Mouse (Mus musculus) neural tube, embryonic 12.5 days (tissue): ENCODE measurements at regions not wholly inside any gene's neighbourhood (a gene's known extent, or its start where the extent isn't known, plus 50 kb on each side); places are given as distances from the start of the nearest gene placed in this dataset.

ENCODE experiments used
- ATAC-seq: fragments of 200-750 bp; cut with Nextera tagmentation; 2 replicates; pipeline ENCODE4 v1.8.0; 2017; ENCODE audit warnings: low read depth, mild to moderate bottlenecking, moderate TSS enrichment, moderate library complexity; ENCODE audit not compliant: low FRiP score
- H3K27ac ChIP-seq: fragments of 300-500 bp; sonication (generic); 2 replicates; pipeline ENCODE4 v1.5.1; 2016
- H3K27me3 ChIP-seq: fragments of 300-500 bp; sonication (generic); replicated peaks from 2 replicates; pipeline ENCODE4 v1.6.1; 2016; ENCODE audit warnings: mild to moderate bottlenecking
- H3K36me3 ChIP-seq: fragments of 300-500 bp; sonication (generic); 2 replicates; pipeline ENCODE4 v1.6.1; 2016; ENCODE audit warnings: mild to moderate bottlenecking
- H3K4me1 ChIP-seq: fragments of 300-500 bp; sonication (generic); 2 replicates; pipeline ENCODE4 v1.6.1; 2016
- H3K4me2 ChIP-seq: fragments of 300-500 bp; sonication (generic); replicated peaks from 2 replicates; pipeline ENCODE4 v1.6.1; 2016; ENCODE audit warnings: mild to moderate bottlenecking
- H3K4me3 ChIP-seq: fragments of 300-500 bp; sonication (generic); 2 replicates; pipeline ENCODE4 v1.5.1; 2016
- H3K9ac ChIP-seq: fragments of 300-500 bp; sonication (generic); 2 replicates; pipeline ENCODE4 v1.6.1; 2016; ENCODE audit warnings: mild to moderate bottlenecking
- H3K9me3 ChIP-seq: fragments of 300-500 bp; sonication (generic); 2 replicates; pipeline ENCODE4 v1.6.1; 2016; ENCODE audit warnings: mild to moderate bottlenecking
- WGBS: fragments of 180-500 bp; shearing (Covaris S2); methylation state at CpG from one replicate; pipeline ENCODE4 v1.1.7; 2016; 5-methylcytosine and 5-hydroxymethylcytosine counted together

DNA sequence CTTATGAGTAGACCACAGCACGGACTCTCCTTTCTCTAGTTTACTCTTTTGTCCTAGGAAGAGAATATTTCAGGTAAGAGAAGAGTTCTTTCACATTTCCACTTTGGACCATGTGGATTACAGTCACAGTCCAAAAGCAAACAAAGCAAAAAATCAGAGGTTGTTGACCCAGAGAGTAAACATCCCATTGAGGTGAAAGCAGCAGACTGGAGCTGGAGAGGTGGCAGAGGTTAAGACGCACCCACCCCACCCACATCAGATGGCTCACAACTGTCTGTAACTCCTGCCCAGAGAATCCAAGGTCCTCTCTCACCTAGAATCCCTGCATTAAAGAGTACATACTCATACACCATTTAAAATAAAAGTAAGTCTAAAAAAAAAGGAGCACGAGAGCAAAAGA, 241.7 kb downstream of the Rnf152 start:
- Histone ChIP-seq H3K27ac (no peak overlapping the region), H3K4me3 (no peak overlapping the region), H3K27me3 (no peaks in the 10 kb centered on the region), H3K4me1 (no peaks in the 10 kb centered on the region), H3K4me2 (no peak overlapping the region), H3K9ac (no peak overlapping the region), H3K9me3 (no peaks in the 10 kb centered on the region), H3K36me3 (no peaks in the 10 kb centered on the region)
- WGBS, result 92% methylated on average over 3 of the region's 3 CpGs
- no peak for ATAC-seq

DNA sequence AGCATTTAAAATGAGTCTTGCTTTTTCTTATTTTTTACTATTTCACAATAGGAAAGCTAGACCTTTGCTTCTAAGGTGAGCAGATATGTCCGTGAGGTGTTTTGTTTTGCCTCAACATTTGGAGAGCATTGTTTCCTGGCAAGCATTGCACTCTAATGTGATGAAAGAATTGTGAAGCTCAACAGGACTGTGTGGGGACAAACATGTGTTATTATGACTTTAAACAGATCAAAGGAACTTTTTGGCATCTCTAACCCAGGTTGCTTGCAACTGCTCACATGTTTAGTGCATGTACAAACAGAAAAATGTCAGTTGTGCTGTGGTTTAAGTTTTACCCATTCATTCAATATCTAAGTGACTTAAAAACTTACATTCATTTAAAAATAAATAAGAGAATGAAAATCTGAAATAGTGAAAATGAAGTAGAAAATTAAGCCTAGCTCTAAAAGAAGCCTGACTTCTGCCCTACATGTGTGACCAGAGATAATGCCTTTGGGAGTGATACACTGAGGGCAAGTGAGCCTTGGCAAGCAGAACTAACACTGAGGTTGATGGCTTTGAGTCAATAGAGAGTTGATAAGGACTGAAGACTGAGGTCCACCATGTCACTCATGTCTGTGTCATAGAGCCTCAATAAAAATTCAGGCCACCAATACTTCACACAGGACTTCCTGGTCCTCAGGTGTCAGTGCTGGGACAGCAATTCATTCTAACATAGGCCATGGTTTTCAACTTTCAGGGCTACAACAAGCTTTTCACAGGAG, 243.6 kb downstream of the Rnf152 start:
- ATAC-seq, result no peak
- Histone ChIP-seq H3K27ac (no peak overlapping the region), H3K4me3 (no peak overlapping the region), H3K27me3 (no peaks in the 10 kb centered on the region), H3K4me2 (no peak overlapping the region), H3K36me3 (no peaks in the 10 kb centered on the region), H3K9me3 (no peaks in the 10 kb centered on the region), H3K4me1 (no peaks in the 10 kb centered on the region), H3K9ac (no peak overlapping the region)
- WGBS, result 87% methylated on average over 1 of the region's 1 CpGs

DNA sequence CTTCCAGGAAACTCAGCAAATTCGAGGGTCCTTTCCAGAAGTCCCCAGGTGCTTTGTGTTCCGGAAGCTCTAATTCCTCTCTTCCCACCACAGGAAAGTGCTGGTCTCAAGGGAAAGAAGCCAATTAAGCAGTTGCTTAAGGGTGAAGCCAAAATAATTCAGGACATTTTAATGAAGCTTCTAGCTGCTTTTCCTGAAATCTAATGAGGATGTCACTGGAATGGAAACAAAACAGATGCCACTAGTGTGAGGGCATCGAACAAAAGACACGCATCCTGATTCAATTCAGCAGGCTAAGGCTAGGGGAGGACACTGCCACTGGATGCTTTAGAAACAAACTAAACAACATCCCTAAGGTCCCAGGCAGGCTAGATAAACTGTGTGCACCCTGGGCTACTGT, 245.3 kb downstream of the Rnf152 start:
- Histone ChIP-seq H3K36me3 (no peaks in the 10 kb centered on the region), H3K4me3 (no peak overlapping the region), H3K4me1 (no peaks in the 10 kb centered on the region), H3K27ac (no peak overlapping the region), H3K9ac (no peak overlapping the region), H3K4me2 (no peak overlapping the region), H3K9me3 (no peaks in the 10 kb centered on the region), H3K27me3 (no peaks in the 10 kb centered on the region)
- WGBS, result 58% methylated on average over 4 of the region's 4 CpGs
- no peak for ATAC-seq

DNA sequence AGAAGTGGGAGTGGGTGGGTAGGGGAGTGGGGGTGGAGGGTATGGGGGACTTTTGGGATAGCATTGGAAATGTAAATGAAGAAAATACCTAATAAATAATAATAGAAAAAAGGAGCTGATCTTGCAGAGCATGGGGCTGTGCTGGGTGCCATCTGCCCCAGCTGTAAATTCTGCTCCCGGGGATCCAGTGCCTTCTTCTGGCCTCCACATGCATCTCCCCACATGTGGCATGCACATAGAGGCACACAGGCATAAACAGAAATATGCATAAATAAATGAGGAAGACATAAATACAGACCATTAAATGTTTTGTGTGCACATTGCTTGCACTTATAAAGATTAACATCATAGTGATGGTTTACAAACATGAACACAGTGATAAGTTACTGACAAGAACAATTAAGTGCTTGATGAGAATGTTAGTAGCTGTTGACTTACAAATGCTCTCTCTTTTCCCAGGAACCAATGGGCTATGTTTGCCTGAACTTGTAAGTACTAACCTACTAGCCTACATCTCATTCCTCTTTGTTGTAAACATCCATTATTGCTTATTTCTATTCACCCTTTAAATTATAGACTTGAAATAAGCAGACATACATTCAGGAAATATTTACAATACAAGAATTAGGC, 245.8 kb downstream of the Rnf152 start:
- no peak overlapping the region for H3K4me2 ChIP-seq
- H3K27ac ChIP-seq, result no peak overlapping the region
- no peaks in the 10 kb centered on the region for H3K36me3 ChIP-seq
- H3K9me3 ChIP-seq, result no peaks in the 10 kb centered on the region
- WGBS, result 90% methylated on average over 1 of the region's 1 CpGs
- no peak overlapping the region for H3K4me3 ChIP-seq
- no peak for ATAC-seq
- no peaks in the 10 kb centered on the region for H3K4me1 ChIP-seq
- H3K27me3 ChIP-seq, result no peaks in the 10 kb centered on the region
- H3K9ac ChIP-seq, result no peak overlapping the region

DNA sequence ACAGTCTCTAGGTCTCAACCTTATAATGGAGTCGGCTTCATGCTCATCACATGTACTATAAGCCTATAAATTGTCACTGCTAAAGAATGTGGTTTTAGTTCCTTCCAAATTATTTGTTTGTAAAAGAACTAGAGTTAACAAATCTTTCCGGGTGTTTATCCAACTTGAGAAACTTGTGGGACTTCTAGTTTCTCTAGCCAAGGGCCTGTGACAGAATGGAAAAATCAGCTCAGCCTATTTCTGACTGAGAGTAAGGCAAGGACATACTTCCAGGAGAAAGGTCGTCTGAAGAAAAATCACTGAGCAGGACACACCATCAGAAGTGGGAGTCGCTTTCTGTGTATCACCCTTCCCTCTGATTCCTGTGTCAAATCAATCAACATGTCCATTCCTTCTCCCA, 248.7 kb downstream of the Rnf152 start:
- Histone ChIP-seq H3K4me2 (no peak overlapping the region), H3K9ac (no peak overlapping the region), H3K4me3 (no peak overlapping the region), H3K9me3 (no peaks in the 10 kb centered on the region), H3K36me3 (no peaks in the 10 kb centered on the region), H3K27ac (no peak overlapping the region), H3K27me3 (no peaks in the 10 kb centered on the region; the same call in 1 of the 2 replicates), H3K4me1 (no peaks in the 10 kb centered on the region)
- ATAC-seq, result no peak
- WGBS, result 80% methylated on average over 4 of the region's 4 CpGs

DNA sequence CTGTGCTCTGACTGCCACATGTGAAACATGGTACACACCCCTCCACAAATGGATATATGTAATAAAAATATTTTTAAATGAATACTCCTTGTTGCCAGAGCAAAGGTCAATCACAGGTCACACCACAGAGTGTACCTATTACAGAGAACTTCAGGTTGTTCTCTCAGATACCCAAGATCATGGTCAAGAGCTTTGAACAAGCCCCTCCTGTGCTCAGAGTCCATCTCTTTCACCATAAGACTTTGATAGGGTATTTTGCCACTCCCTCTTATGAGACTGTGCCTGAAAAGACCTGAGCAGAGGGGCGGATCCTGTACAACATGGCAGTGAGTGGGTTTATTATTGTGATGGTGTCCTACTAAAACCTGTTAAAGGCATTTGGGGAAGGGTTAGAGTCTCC, 249.3 kb downstream of the Rnf152 start:
- no peak overlapping the region for H3K27ac ChIP-seq
- ATAC-seq, result no peak
- no peak overlapping the region for H3K4me3 ChIP-seq
- no peaks in the 10 kb centered on the region for H3K36me3 ChIP-seq
- H3K27me3 ChIP-seq, result no peaks in the 10 kb centered on the region; the same call in 1 of the 2 replicates
- no peaks in the 10 kb centered on the region for H3K9me3 ChIP-seq
- no peak overlapping the region for H3K4me2 ChIP-seq
- WGBS, result 84% methylated on average over 1 of the region's 1 CpGs
- no peaks in the 10 kb centered on the region for H3K4me1 ChIP-seq
- H3K9ac ChIP-seq, result no peak overlapping the region

DNA sequence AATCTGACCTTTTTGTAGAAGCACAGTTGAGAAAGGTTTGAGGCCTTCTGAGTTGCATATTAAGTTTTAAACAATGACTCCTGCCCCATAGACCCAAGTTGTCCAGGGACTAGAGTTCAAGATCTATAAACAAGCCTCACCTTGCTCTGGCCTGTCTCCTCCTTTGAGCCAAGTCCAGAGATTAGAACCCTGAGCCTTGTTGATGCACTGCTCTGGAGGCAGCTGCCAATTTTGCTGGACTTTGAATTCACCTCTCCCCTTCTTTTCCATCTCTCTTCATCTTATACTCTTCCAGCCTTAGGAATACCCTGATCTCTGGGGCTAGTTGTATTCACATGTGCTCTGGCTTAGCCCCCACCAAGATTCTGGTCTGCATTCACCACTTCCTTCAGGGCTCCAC, 251.3 kb downstream of the Rnf152 start:
- no peaks in the 10 kb centered on the region for H3K4me1 ChIP-seq
- H3K4me2 ChIP-seq, result no peak overlapping the region
- no peaks in the 10 kb centered on the region for H3K36me3 ChIP-seq
- no peak overlapping the region for H3K4me3 ChIP-seq
- no peak for ATAC-seq
- H3K9ac ChIP-seq, result no peak overlapping the region
- no peak overlapping the region for H3K27ac ChIP-seq
- no peaks in the 10 kb centered on the region for H3K9me3 ChIP-seq
- H3K27me3 ChIP-seq, result no peaks in the 10 kb centered on the region; the same call in 1 of the 2 replicates

DNA sequence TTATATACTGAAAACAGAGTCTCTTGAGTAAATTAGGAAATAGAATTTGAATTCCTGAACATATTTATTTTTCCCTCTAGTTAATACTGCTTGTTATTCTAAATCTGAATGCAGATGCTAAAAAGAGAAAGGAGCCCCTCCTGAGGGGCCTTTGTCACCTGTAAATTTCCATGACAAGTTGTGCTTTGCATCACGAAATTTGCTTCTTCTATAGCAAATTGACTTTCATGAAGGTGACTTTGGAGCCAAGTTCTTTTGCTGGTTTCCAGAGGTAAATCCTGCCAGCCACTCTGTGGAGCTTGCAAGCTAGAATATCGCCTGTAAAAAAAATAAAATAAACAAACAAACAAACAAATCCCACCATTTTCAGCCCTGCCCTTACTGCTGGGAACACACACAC, 261.4 kb downstream of the Rnf152 start:
- no peak for ATAC-seq
- no peak overlapping the region for H3K4me2 ChIP-seq
- no peaks in the 10 kb centered on the region for H3K4me1 ChIP-seq
- no peaks in the 10 kb centered on the region for H3K9me3 ChIP-seq
- no peaks in the 10 kb centered on the region for H3K27me3 ChIP-seq
- no peak overlapping the region for H3K27ac ChIP-seq
- no peak overlapping the region for H3K4me3 ChIP-seq
- WGBS, result 43% methylated on average over 2 of the region's 2 CpGs
- H3K9ac ChIP-seq, result no peak overlapping the region
- H3K36me3 ChIP-seq, result no peaks in the 10 kb centered on the region

DNA sequence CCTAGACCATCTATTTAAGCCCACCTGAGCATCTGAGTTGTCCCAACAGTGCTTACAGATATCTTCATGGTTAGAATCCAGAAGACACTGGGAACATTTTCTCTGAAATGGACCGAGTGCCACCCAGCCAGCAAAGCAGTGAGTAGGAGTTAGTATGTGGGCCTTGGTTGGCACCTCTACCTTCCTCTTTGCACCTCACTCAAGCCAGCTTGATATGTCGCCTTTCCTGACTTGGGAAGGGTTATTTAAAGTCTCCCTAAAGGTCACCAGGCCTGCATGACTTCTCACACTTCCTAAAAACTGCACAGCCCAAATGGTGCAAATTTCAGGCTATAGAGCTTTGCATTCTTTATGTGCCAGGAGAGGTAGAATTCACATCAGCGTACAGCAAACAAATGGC, 262.0 kb downstream of the Rnf152 start:
- WGBS, result 75% methylated on average over 3 of the region's 3 CpGs

DNA sequence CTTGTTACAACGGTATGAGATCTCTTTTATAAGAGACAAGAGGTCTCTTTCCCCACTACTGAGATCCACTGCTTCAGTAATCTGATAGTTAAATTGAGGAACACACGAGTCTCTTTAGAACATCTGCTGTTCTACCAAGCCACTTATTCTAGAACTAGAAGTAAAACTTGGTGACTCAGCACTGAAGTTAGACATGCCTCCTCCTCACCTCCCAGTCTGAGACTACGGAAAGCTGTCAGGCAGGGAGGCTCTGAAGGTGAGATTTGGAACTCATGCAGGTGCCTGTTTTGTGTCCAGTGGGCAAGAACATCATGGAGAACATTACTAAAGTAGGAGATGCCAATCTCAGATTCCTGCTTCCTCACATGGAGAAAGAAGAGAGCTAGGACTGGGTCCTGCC, 262.6 kb downstream of the Rnf152 start:
- H3K9ac ChIP-seq, result no peak overlapping the region
- H3K36me3 ChIP-seq, result no peaks in the 10 kb centered on the region
- ATAC-seq, result no peak
- 88% methylated on average over 3 of the region's 3 CpGs for WGBS
- H3K27ac ChIP-seq, result no peak overlapping the region
- H3K4me1 ChIP-seq, result no peaks in the 10 kb centered on the region
- H3K4me3 ChIP-seq, result no peak overlapping the region
- H3K27me3 ChIP-seq, result no peaks in the 10 kb centered on the region
- no peaks in the 10 kb centered on the region for H3K9me3 ChIP-seq
- H3K4me2 ChIP-seq, result no peak overlapping the region

More for the DNA sequence above, 262.0 kb downstream of the Rnf152 start:
- no peaks in the 10 kb centered on the region for H3K4me1 ChIP-seq
- no peak overlapping the region for H3K4me2 ChIP-seq
- no peaks in the 10 kb centered on the region for H3K27me3 ChIP-seq
- no peak overlapping the region for H3K27ac ChIP-seq
- no peak for ATAC-seq
- no peaks in the 10 kb centered on the region for H3K36me3 ChIP-seq
- no peak overlapping the region for H3K4me3 ChIP-seq
- H3K9me3 ChIP-seq, result no peaks in the 10 kb centered on the region
- no peak overlapping the region for H3K9ac ChIP-seq

GRCm38 (mm10) chr1:105093012-105093411, 263.5 kb downstream of the Rnf152 start:
- no peaks in the 10 kb centered on the region for H3K9me3 ChIP-seq
- H3K4me2 ChIP-seq, result no peak overlapping the region
- H3K27me3 ChIP-seq, result no peaks in the 10 kb centered on the region
- H3K27ac ChIP-seq, result no peak overlapping the region
- WGBS, result 57% methylated on average over 1 of the region's 1 CpGs
- no peak for ATAC-seq
- H3K9ac ChIP-seq, result no peak overlapping the region
- no peak overlapping the region for H3K4me3 ChIP-seq
- no peaks in the 10 kb centered on the region for H3K36me3 ChIP-seq
- H3K4me1 ChIP-seq, result no peaks in the 10 kb centered on the region

- no peak overlapping the region for H3K4me3 ChIP-seq
- H3K4me2 ChIP-seq, result no peak overlapping the region
- no peaks in the 10 kb centered on the region for H3K4me1 ChIP-seq
- H3K36me3 ChIP-seq, result no peaks in the 10 kb centered on the region
- no peak overlapping the region for H3K27ac ChIP-seq
- 29% methylated on average over 6 of the region's 6 CpGs for WGBS
- no peaks in the 10 kb centered on the region for H3K9me3 ChIP-seq
- H3K9ac ChIP-seq, result no peak overlapping the region
- peak; percentile 63 for ATAC-seq
- no peaks in the 10 kb centered on the region for H3K27me3 ChIP-seq
Observed at GRCm38 (mm10) chr1:105092309-105092904, 264.1 kb downstream of the Rnf152 start.
